Mouse (Mus musculus) ovary, postnatal 36 days (tissue): ENCODE results near the gene Smad3.

Experiments
- DNase-seq: peaks from one replicate; pipeline ENCODE4 v3.0.0; 2022; ENCODE audit warnings: low spot score, mixed read lengths

Gene Smad3

GRCm38 (mm10) chr9:63664300-63664745 is 93.5 kb downstream of the Smad3 start:
- peak; percentile 50 for DNase-seq

- DNase-seq: no peak
These were observed 94.6 kb downstream of the Smad3 start for GRCm38 (mm10) chr9:63663222-63663621.

- DNase-seq: peak; percentile 67
These were observed 95.0 kb downstream of the Smad3 start for GRCm38 (mm10) chr9:63662759-63663158.

- no peak for DNase-seq
These were observed 97.1 kb downstream of the Smad3 start for GRCm38 (mm10) chr9:63660691-63661090.

GRCm38 (mm10) chr9:63660061-63660460 is 97.7 kb downstream of the Smad3 start:
- DNase-seq: no peak

GRCm38 (mm10) chr9:63658970-63659371 is 98.8 kb downstream of the Smad3 start:
- peak; percentile 62 for DNase-seq

GRCm38 (mm10) chr9:63658436-63658835 is 99.4 kb downstream of the Smad3 start:
- no peak for DNase-seq

- DNase-seq: no peak
These were observed 100.6 kb downstream of the Smad3 start for GRCm38 (mm10) chr9:63657167-63657566.

- no peak for DNase-seq
These were observed 102.7 kb downstream of the Smad3 start for GRCm38 (mm10) chr9:63655092-63655491.

- no peak for DNase-seq
These were observed 103.2 kb downstream of the Smad3 start for GRCm38 (mm10) chr9:63654575-63654974.

GRCm38 (mm10) chr9:63653666-63654065 is 104.1 kb downstream of the Smad3 start:
- no peak for DNase-seq

- no peak for DNase-seq
These were observed 106.2 kb downstream of the Smad3 start for GRCm38 (mm10) chr9:63651594-63651993.

GRCm38 (mm10) chr9:63650905-63651304 is 106.9 kb downstream of the Smad3 start:
- DNase-seq: no peak

GRCm38 (mm10) chr9:63649841-63650545 is 107.8 kb downstream of the Smad3 start:
- DNase-seq: no peak

- no peak for DNase-seq
These were observed 109.3 kb downstream of the Smad3 start for GRCm38 (mm10) chr9:63648520-63648918.

GRCm38 (mm10) chr9:63647581-63648519 is 109.9 kb downstream of the Smad3 start:
- no peak for DNase-seq

GRCm38 (mm10) chr9:63645084-63645483 is 112.7 kb downstream of the Smad3 start:
- no peak for DNase-seq

GRCm38 (mm10) chr9:63644011-63644410 is 113.8 kb downstream of the Smad3 start:
- DNase-seq: no peak

GRCm38 (mm10) chr9:63641983-63642646 is 115.7 kb downstream of the Smad3 start:
- no peak for DNase-seq

GRCm38 (mm10) chr9:63636113-63636512 is 121.7 kb downstream of the Smad3 start:
- no peak for DNase-seq

GRCm38 (mm10) chr9:63633334-63633733 is 124.5 kb downstream of the Smad3 start:
- no peak for DNase-seq

GRCm38 (mm10) chr9:63632924-63633323 is 124.9 kb downstream of the Smad3 start:
- DNase-seq: no peak
